Mouse (Mus musculus): Measurements from ENCODE around the gene Tmem167b. TPM values are rescaled to one million over a fixed set of nuclear protein-coding genes. Genes with fewer than 3 reads are reported as not detected.

Gene Tmem167b
- 28.2 and 30.6 TPM in 2 replicates for polyA plus RNA-seq (2015; fragmentation: Nextera tagmentation; extraction: Ambion mirVana)

DNA sequence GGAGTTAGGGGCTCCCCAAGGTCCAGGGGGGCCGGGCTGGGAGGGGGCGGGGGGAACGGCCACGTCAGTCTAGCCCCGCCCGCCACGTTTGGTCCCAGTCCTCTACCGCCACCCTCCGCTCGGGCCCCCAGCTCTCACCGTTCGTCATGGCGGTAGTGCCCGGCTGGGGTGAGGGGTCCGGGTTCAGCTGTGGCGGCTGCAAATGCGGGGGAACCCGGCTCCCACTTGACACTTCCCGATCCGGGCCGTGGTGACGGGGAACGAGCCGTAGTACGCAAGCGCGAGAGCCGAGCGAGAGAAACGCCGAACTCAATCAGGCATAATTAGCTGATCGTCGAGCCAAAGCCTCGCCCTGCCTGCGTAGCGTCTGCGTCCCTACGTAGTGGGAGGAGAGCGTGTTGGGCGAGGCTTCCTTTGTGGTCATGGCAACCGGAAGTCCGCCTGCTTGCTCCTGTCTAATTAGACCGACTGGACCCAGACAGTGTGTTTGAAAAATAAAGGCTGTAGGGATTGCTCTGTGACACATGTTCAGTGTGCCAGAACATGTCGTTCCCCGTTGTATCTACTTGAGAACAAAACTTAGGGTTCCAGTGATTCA is at the start of gene Tmem167b:
Gene Tmem167b (minus strand): TSS at position 334 of the 598 bp plus-strand sequence.
- WGBS = under 1% methylated on average over 45 of the region's 45 CpGs
- H3K4me1 ChIP-seq = peaks cover 16% of the 10 kb centered on the region
- H3K27ac ChIP-seq (replicated peaks) = peak within 1 kb of the TSS; percentile 91
- no peaks in the 10 kb centered on the region for H3K27me3 ChIP-seq (replicated peaks)
- peaks cover 32% of the 10 kb centered on the region for H3K36me3 ChIP-seq
- peak within 1 kb of the TSS; percentile 91 for H3K9ac ChIP-seq
- peak within 1 kb of the TSS; percentile 94 for H3K4me2 ChIP-seq
- peak; percentile 96 for ATAC-seq (ENCODE audit: extremely low read depth, insufficient number of reproducible peaks, low FRiP score, low TSS enrichment)
- peak within 1 kb of the TSS; percentile 84 for H3K4me3 ChIP-seq
- no peaks in the 10 kb centered on the region for H3K9me3 ChIP-seq

DNA sequence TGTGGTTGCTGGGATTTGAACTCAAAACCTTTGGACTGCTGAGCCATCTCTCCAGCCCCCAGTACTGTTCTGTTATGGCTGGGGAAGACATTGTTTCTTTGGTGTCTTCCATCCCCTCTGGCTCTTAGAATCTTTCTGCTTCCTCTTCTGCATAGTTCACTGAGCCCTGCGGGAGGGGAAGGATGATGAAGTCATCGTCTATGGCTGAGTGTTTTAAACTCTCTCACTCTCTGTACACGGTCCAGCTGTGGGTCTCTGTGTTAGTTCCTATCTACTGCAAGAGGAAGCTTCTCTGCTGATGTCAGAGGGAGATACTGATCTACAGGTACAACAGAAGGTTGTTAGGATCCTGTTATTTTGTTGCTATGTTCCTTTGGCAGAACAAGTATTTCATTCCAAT is 46.6 kb upstream of the Tmem167b start:
- Histone ChIP-seq H3K27ac (replicated peaks) (no peak overlapping the region), H3K9me3 (no peaks in the 10 kb centered on the region), H3K4me3 (no peak overlapping the region), H3K36me3 (peaks cover 12% of the 10 kb centered on the region; the same call in 1 of the 2 replicates), H3K9ac (no peak overlapping the region), H3K27me3 (replicated peaks) (no peaks in the 10 kb centered on the region), H3K4me1 (no peaks in the 10 kb centered on the region), H3K4me2 (no peak overlapping the region)
- no peak for ATAC-seq (ENCODE audit: extremely low read depth, insufficient number of reproducible peaks, low FRiP score, low TSS enrichment)
- WGBS = 50% methylated on average over 3 of the region's 3 CpGs

- H3K27ac ChIP-seq (replicated peaks) = peak overlapping the region; percentile 85
- peak; percentile 5; the same call in 1 of the 2 replicates for ATAC-seq (ENCODE audit: extremely low read depth, insufficient number of reproducible peaks, low FRiP score, low TSS enrichment)
- peak overlapping the region; percentile 98 for H3K4me3 ChIP-seq
- no peaks in the 10 kb centered on the region for H3K36me3 ChIP-seq
- peaks cover 10% of the 10 kb centered on the region; the same call in 1 of the 2 replicates for H3K4me1 ChIP-seq
- peak overlapping the region; percentile 100 for H3K4me2 ChIP-seq
- peak overlapping the region; percentile 90 for H3K9ac ChIP-seq
- H3K27me3 ChIP-seq (replicated peaks) = no peaks in the 10 kb centered on the region
- H3K9me3 ChIP-seq = no peaks in the 10 kb centered on the region
- under 1% methylated on average over 61 of the region's 61 CpGs for WGBS
Observed at GRCm38 (mm10) chr3:108591530-108592522, 29.6 kb upstream of the Tmem167b start.

GRCm38 (mm10) chr3:108590786-108591529 is 28.7 kb upstream of the Tmem167b start, which contains the start of gene Wdr47:
TSS of gene Wdr47 (plus strand) at chr3:108591279.
- H3K36me3 ChIP-seq = no peaks in the 10 kb centered on the region
- ATAC-seq (ENCODE audit: extremely low read depth, insufficient number of reproducible peaks, low FRiP score, low TSS enrichment) = peak; percentile 100
- peak within 1 kb of the TSS; percentile 100 for H3K4me2 ChIP-seq
- H3K27ac ChIP-seq (replicated peaks) = peak within 1 kb of the TSS; percentile 85
- peaks cover 10% of the 10 kb centered on the region; the same call in 1 of the 2 replicates for H3K4me1 ChIP-seq
- no peaks in the 10 kb centered on the region for H3K9me3 ChIP-seq
- no peaks in the 10 kb centered on the region for H3K27me3 ChIP-seq (replicated peaks)
- peak within 1 kb of the TSS; percentile 98 for H3K4me3 ChIP-seq
- H3K9ac ChIP-seq = peak within 1 kb of the TSS; percentile 90
- WGBS = 4% methylated on average over 44 of the region's 44 CpGs

GRCm38 (mm10) chr3:108588446-108588845 is 26.2 kb upstream of the Tmem167b start:
- Histone ChIP-seq H3K36me3 (no peaks in the 10 kb centered on the region), H3K9me3 (no peaks in the 10 kb centered on the region), H3K9ac (no peak overlapping the region), H3K4me2 (no peak overlapping the region), H3K4me1 (peaks cover 10% of the 10 kb centered on the region; the same call in 1 of the 2 replicates), H3K27me3 (replicated peaks) (no peaks in the 10 kb centered on the region), H3K4me3 (no peak overlapping the region), H3K27ac (replicated peaks) (no peak overlapping the region)
- WGBS = 42% methylated on average over 2 of the region's 2 CpGs
- ATAC-seq (ENCODE audit: extremely low read depth, insufficient number of reproducible peaks, low FRiP score, low TSS enrichment) = no peak

GRCm38 (mm10) chr3:108584580-108584979 is 22.3 kb upstream of the Tmem167b start:
- no peak overlapping the region for H3K9ac ChIP-seq
- no peak for ATAC-seq (ENCODE audit: extremely low read depth, insufficient number of reproducible peaks, low FRiP score, low TSS enrichment)
- H3K4me2 ChIP-seq = no peak overlapping the region
- peaks cover 6% of the 10 kb centered on the region; the same call in 1 of the 2 replicates for H3K36me3 ChIP-seq
- no peaks in the 10 kb centered on the region for H3K27me3 ChIP-seq (replicated peaks)
- WGBS = 66% methylated on average over 4 of the region's 4 CpGs
- no peak overlapping the region for H3K4me3 ChIP-seq
- no peak overlapping the region for H3K27ac ChIP-seq (replicated peaks)
- H3K9me3 ChIP-seq = no peaks in the 10 kb centered on the region
- no peaks in the 10 kb centered on the region for H3K4me1 ChIP-seq

- 82% methylated on average over 5 of the region's 5 CpGs for WGBS
- H3K27me3 ChIP-seq (replicated peaks) = 0 out of 2 replicates have a peak, but pooled peaks cover 3% of the 10 kb centered on the region
- no peaks in the 10 kb centered on the region for H3K9me3 ChIP-seq
- no peak overlapping the region for H3K4me2 ChIP-seq
- no peak for ATAC-seq (ENCODE audit: extremely low read depth, insufficient number of reproducible peaks, low FRiP score, low TSS enrichment)
- peaks cover 16% of the 10 kb centered on the region for H3K4me1 ChIP-seq
- no peak overlapping the region for H3K27ac ChIP-seq (replicated peaks)
- H3K9ac ChIP-seq = no peak overlapping the region
- no peak overlapping the region for H3K4me3 ChIP-seq
- peaks cover 13% of the 10 kb centered on the region for H3K36me3 ChIP-seq
Observed at GRCm38 (mm10) chr3:108574018-108574417, 11.8 kb upstream of the Tmem167b start.

DNA sequence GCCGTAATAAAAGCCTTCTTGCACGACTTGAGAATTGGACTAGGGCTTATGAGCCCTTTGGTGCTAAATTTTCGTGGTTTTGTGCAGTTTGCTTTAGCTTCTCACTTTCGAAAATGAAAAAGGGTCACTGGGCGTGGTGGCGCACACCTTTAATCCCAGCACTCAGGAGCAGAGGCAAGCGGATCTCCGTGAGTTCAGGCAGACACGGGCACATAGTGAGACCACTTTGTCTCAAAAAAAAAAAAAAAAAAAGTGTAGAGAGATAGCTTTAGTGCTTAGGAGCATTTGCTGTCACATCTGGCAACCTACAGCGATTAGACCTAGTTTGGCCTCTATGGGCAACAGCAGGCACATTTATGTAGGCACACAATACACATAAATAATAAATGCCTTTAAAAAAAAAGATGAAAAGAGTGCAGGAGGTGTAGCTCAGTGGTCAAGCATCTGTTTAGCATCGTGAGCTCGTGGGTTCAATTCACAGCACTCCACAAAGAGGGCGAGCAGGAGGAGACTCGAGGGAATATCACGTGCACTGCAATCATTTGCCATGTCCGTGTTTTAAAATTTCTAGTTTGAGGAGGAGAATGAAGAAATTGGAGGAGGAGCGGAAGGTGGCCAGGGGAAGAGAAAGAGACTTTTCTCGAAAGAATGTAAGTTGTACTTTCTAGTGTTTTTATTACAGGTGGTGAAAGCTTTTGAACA is 10.2 kb upstream of the Tmem167b start:
- Histone ChIP-seq H3K36me3 (no peaks in the 10 kb centered on the region; the same call in 1 of the 2 replicates), H3K9me3 (no peaks in the 10 kb centered on the region), H3K4me3 (peak overlapping the region; percentile 70), H3K27me3 (replicated peaks) (peaks cover 13% of the 10 kb centered on the region; the same call in 1 of the 2 replicates), H3K27ac (replicated peaks) (no peak overlapping the region), H3K4me2 (peak overlapping the region; percentile 77), H3K9ac (peak overlapping the region; percentile 89), H3K4me1 (peaks cover 16% of the 10 kb centered on the region)
- WGBS = 45% methylated on average over 18 of the region's 18 CpGs
- ATAC-seq (ENCODE audit: extremely low read depth, insufficient number of reproducible peaks, low FRiP score, low TSS enrichment) = no peak

DNA sequence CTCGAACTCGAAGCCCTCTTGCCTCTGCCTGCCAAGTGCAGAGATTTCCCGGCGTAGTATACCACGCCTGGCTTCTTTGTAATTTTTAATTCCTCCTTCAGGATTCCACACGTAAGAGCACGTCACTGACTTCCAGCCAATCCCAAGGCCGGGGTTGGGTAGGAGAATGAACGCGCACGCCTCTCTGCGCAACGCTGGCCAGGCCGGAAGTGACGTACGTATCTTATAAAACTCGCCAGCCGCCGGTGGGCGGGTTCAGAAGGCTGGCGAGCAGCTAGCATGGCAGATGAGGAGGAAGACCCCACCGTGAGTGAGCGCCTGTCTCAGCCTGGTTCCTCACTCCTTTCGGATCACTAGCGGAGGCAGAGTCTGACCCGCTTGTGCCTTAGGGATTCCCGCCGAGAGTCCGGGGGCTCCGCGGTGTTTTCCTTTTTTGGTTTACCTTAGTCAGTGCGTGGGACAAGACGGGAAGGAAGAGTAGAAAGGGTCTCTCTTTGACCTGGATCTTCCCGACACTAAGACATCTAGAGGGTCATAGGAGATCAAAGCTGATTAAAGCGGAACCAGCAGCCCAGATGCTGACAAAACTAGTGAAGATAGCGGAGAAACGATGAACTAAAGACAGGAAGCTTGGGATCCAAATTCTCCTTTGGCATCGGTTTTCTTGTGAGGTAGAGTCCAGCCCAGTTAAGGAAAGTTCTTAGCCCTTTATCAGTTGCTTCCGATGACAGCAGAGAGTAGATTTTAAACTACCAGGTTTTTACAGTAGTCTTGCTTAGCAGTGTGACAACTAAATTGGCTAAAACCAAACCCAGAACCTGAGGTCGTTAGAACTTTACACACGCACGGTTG is 9.4 kb upstream of the Tmem167b start, which contains the start of gene Taf13:
Gene Taf13 (plus strand): TSS at position 256 of the 852 bp plus-strand sequence.
- Histone ChIP-seq H3K4me2 (peak within 1 kb of the TSS; percentile 77), H3K27ac (replicated peaks) (peak within 1 kb of the TSS; percentile 69), H3K4me3 (peak within 1 kb of the TSS; percentile 70), H3K27me3 (replicated peaks) (peaks cover 13% of the 10 kb centered on the region; the same call in 1 of the 2 replicates), H3K9ac (peak within 1 kb of the TSS; percentile 89), H3K9me3 (no peaks in the 10 kb centered on the region), H3K4me1 (peaks cover 16% of the 10 kb centered on the region), H3K36me3 (no peaks in the 10 kb centered on the region)
- 1% methylated on average over 42 of the region's 42 CpGs for WGBS
- peak; percentile 97 for ATAC-seq (ENCODE audit: extremely low read depth, insufficient number of reproducible peaks, low FRiP score, low TSS enrichment)

Measured in heart, embryonic 13.5 days (tissue).